Mouse (Mus musculus) layer of hippocampus, adult 9-10 months (tissue): ENCODE results near the gene Gm19402.
"Not testable (repeated sequence)": the region's sequence is repeated elsewhere in the genome, so short reads cannot be mapped to it uniquely, and the experiment has no call there.

ENCODE experiments used
- DNase-seq: peaks from one replicate; pipeline ENCODE4 v3.0.0; 2022; ENCODE audit warnings: low spot score

Gene Gm19402

GRCm38 (mm10) chr10:77690356-77690807 is at the start of gene Gm19402:
TSS of gene Gm19402 (minus strand) at chr10:77690757.
- DNase-seq, result not testable (repeated sequence)

DNA sequence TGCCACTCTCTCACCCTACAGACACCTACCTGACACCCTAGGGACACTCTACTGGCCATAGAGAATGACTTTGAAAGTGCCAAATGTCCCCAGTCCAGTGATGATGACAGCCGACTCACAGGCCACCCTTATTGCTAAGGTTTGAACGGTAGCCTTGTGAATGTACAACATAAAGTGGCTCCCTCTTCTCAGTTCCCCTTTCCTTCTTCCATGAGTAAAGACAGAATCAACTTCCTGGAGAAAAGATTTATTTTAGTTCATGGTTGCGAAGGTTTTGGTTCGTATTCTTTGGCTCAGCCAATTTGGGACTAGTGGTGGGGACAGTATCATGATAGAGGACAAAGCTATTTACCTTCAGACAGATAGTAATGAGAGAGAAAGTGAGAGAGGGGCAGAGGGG is 48.4 kb upstream of the Gm19402 start:
- DNase-seq, result no peak

GRCm38 (mm10) chr10:77735928-77736327 is 45.4 kb upstream of the Gm19402 start:
- DNase-seq, result no peak

DNA sequence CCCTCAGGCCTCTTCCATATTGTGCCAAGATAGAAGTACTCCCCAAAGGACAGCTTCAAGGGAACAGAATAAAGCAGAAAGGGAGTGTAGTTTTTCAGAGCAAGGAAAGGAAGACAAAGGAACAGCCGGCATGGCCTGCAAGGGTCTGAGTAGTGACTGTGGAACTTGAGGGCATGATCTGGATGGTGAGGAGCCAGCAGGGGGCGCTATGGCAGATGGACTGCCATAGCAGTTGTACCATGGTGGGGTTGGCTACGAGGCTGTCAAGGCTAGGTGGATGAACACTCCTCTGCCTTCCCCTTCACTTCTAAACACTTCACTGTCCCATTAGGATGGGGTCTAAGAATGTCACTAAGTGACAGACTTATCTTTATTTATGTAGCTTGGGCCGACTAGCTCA is 38.7 kb upstream of the Gm19402 start:
- no peak for DNase-seq

DNA sequence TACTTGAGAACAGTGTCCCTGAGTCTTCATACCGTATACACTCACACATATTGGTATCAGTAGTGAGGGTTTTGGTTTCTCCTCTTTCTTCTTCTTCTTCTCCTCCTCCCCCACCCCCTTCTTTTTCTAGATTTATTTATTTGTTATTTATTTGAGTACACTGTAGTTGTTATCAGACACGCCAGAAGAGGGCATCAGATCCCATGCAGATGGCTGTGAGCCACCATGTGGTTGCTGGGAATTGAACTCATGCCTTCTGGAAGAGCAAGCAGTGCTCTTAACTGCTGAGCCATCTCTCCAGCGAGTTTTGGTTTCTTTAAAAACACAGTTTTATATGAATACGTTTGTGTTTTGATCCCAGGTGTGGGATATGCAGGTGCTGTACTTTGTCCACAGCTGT is 37.7 kb upstream of the Gm19402 start:
- DNase-seq, result no peak

GRCm38 (mm10) chr10:77726186-77726585 is 35.6 kb upstream of the Gm19402 start, which contains the start of gene Gm10100:
TSS of gene Gm10100 (plus strand) at chr10:77726486.
- DNase-seq, result no peak

GRCm38 (mm10) chr10:77724855-77725254 is 34.3 kb upstream of the Gm19402 start:
- no peak for DNase-seq

DNA sequence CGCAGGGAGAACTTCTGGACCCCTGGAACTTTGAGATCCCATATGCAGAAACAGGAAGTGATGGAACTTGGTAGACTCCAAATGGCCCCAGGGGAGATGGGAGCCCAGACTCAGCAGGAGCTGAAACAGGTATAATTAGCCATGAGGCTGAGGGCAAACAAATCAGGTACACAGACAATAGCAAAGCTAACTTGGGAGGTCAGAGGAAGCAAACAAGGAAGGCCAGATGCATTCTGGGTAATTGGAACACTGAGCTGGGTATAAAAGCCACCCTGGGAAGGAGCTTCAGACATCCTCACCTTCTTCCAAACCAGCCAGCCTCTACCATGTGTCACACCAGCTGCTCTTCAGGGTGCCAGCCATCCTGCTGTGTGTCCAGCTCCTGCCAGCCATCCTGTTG is 29.7 kb upstream of the Gm19402 start, which contains the start of gene Krtap12-1:
Krtap12-1 (plus strand) TSS at position 301 of the 400 bp plus-strand sequence.
- not testable (repeated sequence) for DNase-seq

- no peak for DNase-seq
Observed at GRCm38 (mm10) chr10:77715507-77715906, 24.9 kb upstream of the Gm19402 start, which contains the start of gene Gm10142. TSS of gene Gm10142 (plus strand) at chr10:77715807.

GRCm38 (mm10) chr10:77713734-77714133 is 23.2 kb upstream of the Gm19402 start:
- no peak for DNase-seq

DNA sequence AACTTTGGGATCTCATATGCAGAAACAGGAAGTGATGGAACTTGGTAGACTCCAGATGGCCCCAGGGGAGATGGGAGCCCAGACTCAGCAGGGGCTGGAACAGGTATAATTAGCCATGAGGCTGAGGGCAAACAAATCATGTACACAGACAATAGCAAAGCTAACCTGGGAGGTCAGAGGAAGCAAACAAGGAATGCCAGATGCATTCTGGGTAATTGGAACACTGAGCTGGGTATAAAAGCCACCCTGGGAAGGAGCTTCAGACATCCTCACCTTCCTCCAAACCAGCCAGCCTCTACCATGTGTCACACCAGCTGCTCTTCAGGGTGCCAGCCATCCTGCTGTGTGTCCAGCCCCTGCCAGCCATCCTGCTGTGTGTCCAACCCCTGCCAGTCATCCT is 20.6 kb upstream of the Gm19402 start, which contains the start of gene Gm10024:
Gm10024 (plus strand) TSS at position 301 of the 400 bp plus-strand sequence.
- DNase-seq, result not testable (repeated sequence)

- no peak for DNase-seq
Observed at GRCm38 (mm10) chr10:77709831-77710230, 19.3 kb upstream of the Gm19402 start.

DNA sequence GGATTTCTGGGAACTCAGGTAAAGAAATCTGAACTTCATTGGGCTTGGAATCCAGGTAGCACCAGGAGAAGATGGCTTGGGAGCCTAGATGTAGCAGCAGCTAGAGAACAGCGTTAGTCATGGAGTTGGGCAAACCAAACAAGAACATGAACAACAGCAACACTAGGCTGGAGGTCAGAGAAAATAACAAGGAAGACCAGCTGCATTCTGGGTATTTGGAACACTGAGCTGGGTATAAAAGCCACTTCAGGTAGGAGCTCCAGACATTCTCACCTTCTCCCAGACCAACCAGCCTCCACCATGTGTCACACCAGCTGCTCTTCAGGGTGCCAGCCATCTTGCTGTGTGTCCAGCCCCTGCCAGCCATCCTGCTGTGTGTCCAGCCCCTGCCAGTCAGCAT is 15.8 kb upstream of the Gm19402 start, which contains the start of gene Gm10272:
Gm10272 (plus strand) TSS at position 301 of the 400 bp plus-strand sequence.
- DNase-seq, result no peak

- DNase-seq, result no peak
Observed at GRCm38 (mm10) chr10:77697133-77697532, 6.6 kb upstream of the Gm19402 start, which contains the start of gene Gm9508. TSS of gene Gm9508 (minus strand) at chr10:77697233.

DNA sequence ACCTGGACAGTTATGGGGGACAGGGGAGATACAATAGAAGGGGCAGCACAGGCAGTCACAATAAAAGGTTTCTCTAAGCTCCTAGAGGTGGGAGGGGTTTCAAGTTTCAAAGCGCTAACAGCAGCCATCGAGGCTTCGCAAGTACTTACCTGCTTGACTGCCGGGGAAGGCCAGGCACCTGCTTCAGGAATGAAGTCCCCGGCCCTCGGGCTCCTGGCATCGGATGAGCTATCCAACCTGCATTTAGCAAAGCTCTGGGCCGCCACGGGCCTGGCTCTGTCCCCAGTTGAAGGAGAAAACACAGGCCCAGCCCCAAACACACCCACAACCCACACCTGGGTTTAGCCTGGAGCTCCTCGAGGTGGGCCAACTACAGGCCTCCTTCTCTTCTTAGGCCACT is 3.5 kb downstream of the Gm19402 start:
- no peak for DNase-seq

DNA sequence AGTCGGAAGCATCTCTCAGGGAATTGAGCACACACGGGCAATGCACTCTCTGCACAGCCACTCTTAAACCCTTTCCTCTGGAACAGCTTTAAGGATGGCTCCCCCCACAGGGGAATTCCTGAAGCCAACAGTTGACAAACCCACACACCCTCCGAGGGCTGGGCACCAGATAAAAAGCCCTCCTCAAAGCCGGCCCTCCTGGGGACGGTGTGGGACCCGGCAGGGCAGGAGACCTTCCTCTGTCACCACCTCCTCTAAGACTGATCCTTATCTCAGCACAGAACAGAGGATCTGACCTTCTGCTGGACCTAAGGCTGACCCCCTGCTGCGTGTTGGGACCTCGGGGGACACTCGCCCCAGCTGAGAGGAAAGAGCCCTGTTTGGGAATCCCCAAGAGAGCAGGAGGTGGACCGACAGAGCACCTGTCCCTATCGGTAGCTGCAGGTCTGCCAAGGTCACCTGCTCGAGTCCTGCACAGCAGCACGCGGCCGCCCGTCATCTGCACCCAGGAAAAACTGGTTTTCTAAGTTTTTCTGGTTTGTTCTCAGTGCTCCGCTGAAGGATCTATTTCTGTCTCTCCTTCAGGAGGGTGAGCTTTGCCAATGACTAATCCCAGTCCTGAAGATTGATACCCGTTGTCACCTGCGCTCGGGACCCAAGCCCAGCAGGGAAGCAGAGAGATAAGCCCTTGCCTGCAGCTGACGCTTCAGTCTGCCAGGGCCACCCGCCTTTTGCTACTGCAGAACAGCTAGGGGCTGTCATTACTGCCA is 4.5 kb downstream of the Gm19402 start, which contains the start of gene Tspear:
Tspear (plus strand) TSS at position 675 of the 770 bp plus-strand sequence.
- DNase-seq, result no peak

DNA sequence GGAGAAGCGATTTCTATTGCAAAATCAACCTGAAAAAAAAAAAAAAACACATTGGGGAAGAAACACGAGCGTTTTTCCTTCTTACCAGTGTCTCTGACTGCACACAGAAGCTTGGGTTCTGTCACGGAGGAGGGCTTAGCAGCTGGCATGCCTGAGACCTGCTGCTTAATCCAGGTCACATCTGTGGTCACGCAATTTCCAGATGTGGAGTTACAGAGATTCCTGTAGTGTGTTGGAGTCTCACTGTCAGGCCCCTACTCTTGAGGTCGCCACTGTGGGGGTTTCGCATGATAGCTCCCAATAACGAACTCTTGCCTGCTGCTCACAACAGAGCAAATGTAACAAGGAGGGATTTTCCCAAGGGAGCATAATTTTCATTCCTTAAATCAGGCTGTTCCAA is 6.4 kb downstream of the Gm19402 start:
- DNase-seq, result no peak

GRCm38 (mm10) chr10:77682994-77683393 is 7.6 kb downstream of the Gm19402 start:
- DNase-seq, result no peak

DNA sequence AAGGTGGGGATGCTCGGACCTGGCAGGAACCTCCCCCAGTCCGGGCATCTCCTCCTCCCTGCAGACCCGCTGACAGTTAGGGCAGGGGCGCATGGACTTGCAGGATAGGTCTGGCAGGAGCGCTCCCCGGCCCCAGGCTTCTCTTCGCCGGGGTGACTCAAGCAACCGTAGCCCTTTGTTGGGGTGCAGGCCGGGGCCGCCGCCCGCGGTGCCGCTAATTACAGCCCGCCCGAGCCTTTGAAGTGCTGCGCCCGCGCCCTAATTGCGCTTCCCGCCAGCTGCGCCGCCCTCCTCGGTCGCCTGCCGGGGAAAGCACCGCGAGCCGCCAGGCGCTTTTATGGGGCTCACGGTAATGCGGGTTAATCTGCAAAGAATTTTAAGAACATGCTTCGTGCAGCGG is 13.0 kb downstream of the Gm19402 start:
- DNase-seq, result no peak

DNA sequence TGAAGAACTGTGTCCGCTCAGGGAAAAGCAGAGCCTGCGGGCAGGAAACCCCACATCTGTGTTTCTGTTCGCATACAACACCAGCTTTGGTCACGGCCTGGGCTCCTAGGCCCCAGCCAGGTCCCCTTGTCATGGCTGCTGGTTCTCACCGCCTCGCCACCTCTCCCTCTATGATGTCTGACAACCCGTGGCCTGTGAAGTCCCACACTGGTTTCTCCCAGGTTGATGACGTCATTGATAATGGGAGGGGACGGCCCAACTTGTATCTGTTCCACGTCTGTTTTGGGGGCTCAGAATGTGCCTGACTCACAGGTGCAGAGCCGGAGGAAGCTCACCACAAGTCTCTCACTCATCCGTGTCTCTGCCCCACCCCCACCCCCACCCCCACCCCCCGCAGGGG is 16.8 kb downstream of the Gm19402 start:
- no peak for DNase-seq

- DNase-seq, result no peak
Observed at GRCm38 (mm10) chr10:77671519-77671918, 19.0 kb downstream of the Gm19402 start.

GRCm38 (mm10) chr10:77670710-77671109 is 19.8 kb downstream of the Gm19402 start:
- no peak for DNase-seq

- no peak for DNase-seq
Observed at GRCm38 (mm10) chr10:77667402-77667801, 23.2 kb downstream of the Gm19402 start.
